Mouse (Mus musculus): ENCODE results near the gene Iqcg.
"Not testable (repeated sequence)": the region's sequence is repeated elsewhere in the genome, so short reads cannot be mapped to it uniquely, and the experiment has no call there.

Iqcg gene

DNA sequence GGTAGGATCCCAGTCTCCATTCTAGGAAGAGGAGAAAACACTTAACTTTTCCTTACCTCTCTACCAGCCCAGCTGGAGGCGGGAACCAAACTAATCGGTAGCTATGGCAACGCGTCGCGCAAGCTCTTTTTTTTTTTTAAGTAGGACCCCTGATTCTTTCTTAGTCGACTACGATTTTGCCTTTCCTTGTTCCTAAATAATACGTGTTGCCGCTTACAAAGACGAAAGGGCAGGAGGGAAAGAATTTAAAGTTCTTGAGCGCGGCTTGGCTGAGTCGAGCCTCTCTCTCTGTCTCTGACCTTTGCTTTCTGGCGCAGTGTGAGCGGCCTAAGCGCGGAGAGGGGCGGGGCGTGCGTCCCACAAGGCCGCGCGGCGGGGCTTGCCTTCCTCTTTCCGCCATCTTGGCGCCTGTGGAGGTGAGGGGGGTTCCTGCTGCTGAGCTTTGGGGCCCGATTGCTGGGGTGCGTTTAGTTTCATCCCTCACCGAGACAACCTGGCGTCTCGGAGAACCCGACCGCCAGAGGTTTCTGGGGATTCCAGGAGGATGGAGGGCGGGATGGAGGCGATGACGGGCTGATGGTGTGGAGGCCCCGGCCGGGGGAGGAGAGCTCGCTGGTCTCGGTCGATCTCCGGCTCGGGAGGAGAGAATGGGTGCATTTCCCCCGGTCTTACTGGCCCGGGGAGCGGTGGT lies at the start of gene Iqcg, which contains the start of gene Rpl35a:
Gene Iqcg, minus strand, starts transcription at position 124 of the 691 bp plus-strand sequence.
Gene Rpl35a, plus strand, starts transcription at position 359 of the 691 bp plus-strand sequence.
- DNase-seq (ENCODE audit: low read depth) = peak; percentile 71

DNA sequence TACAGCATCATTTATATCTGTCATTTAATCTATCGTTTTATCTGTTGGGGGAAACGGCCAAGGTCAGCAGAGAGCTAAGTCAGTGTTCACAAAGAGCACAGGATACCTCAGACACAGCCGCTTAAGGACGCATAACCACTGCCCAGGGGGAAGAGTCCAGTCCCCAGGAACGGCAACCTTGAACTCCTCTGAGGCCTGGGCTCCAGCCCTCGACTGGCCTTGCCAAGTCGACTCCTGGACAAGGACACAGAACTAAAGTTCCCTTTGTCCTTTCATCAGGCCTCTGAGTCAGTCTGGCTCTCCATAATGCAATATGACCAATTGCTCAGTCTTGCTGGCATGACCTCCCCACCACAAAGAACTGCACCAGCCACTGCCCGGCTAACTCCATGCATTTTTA lies 29.6 kb upstream of the Iqcg start:
- no peak for DNase-seq (ENCODE audit: low read depth)

DNA sequence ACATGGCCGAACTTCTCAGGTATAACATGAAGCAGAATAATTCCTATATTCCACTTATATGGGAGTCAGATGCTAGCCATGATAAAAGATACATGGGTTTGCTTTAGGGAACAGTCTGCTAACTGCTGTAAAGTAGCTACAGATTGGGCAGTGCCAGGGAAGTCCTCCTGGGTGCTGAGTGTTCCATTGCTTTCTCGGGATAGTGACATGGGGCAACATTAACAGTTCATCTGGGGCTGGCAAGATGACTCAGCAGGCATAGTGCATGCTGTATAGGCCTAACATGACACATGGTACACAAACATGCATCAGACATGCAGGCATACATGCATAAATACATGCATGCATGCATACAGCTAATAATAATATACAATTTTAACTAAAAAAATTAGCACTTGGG lies 28.0 kb upstream of the Iqcg start:
- DNase-seq (ENCODE audit: low read depth) = no peak

DNA sequence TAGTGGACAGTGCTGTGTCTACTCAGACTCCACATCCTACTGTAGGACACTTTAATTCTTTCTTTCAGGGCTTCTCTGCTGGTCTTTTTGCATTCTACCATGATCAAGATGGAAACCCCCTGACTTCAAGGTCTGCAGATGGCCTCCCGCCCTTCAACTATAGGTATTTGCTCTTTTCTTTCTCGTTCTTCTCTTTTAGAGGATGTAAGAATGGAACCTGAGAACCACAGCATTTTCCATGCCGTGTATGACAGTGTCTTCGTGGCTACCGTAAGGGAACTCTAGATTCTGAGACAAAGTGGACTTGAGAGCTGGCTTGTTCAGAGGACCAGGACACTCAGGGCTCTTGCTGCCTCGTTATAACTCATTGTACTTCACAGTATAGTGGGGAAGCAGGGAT lies 26.9 kb upstream of the Iqcg start:
- DNase-seq (ENCODE audit: low read depth) = no peak

DNA sequence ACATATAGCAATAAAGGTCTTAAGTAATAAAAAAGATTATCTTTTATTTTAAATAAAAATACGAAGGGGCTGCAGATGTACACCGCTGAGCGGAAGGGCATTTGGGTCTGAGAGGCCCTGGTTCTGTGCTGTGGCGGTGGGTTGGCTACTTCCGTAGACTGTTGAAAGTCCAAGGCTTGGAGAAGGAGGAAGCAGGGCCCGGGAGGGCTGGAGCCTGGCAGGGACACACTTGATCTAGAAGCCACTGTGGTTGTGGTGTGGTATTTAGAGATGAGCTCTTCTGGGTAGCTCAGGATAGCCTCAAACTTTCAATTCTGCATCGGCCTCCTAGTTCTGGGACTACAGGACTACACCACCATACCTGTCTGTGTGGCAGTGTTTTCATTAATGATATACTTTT lies 24.0 kb upstream of the Iqcg start:
- no peak for DNase-seq (ENCODE audit: low read depth)

DNA sequence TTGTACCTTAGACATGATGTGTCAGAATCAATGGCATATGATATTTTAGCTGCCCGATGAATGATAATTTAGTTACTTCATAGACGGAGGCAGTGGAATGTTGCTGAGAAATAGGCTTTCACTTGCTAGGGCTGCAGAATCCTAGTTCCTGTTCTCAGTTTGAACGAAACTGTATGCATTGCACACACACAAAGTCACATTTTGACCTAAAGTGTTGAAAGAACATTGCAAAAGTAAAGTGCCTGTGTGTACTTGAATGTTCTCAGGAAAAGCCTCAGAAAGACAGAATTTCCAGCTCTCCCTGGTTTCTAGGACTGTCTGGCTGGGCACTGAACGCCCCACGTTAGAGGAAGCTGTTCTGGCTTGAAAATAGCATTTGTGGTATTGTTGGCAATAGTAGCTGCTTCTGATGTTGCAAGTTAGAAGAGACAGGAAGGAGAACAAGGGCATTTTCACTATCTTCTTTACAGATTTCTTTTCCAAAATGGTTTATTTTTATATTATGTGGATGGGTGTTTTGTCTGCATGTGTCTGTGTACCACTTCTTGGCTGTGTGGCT lies 21.1 kb upstream of the Iqcg start:
- DNase-seq (ENCODE audit: low read depth) = no peak

DNA sequence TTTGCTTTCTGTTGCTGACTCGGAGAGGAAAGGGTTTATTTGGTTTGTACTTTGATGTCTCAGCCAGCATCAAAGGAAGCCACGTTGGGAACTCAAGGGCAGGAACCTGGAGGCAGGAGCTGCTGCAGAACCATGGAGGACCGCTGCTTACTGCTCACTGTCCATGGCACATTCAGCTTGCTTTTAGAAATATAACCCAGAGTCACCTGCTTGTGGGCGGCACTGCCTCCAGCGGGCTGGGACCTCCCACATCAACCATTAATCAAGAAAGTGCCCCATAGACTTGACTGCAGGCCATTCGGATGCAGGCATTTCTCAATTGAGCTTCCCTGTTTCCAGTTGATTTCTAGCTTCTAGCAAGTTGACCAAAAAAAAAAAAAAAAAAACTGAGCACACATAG lies 20.1 kb upstream of the Iqcg start:
- no peak for DNase-seq (ENCODE audit: low read depth)

DNA sequence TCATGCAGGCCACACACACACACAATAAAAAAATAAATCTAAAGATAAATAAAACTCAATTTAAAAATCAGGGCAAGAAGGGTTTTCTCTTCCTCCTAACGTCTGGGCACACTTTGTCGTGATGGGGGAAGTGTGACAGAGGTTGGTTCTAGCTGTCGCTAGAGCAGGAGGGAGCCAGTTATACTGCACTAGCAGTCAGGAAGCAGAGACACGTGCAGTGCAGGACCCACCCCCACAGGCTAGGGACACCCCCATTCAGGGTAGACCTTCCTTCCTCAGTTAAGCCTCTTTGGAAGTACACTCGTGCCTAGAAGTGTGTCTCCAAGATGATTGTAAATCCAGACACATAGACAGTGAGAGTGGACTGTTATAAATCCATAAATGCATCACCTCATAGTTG lies 18.9 kb upstream of the Iqcg start:
- no peak for DNase-seq (ENCODE audit: low read depth)

DNA sequence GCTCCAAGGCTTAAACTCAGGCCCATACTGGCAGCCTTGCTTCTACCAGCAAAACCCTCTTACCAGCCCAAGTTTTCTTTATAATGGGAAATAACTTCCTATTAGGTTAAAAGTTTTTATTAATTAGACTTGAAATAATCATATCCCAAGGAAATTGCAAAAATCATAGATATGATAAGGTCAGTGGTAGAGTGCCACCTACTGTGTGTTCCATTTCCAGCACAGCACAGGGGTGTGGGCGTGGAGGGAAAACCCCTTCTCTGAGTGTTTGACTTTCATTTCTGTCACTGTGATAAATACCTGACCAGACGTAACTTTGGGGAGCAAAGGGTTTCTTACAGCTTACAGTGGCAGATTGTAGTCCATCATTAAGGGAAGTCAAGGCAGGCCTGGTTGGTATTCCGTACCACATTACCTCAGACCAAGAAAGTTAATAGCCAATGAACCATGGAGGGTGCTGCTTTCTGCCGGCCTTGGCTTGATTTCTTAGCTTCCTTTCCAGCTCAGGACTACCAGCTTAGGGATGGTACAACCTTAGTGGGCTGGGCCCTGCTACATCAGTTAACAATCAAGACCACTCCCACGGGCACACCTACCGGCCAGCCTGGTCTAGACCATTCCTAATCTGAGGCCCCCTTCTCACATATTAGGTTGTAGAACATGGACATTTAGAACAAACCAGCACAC lies 17.0 kb upstream of the Iqcg start:
- DNase-seq (ENCODE audit: low read depth) = no peak

DNA sequence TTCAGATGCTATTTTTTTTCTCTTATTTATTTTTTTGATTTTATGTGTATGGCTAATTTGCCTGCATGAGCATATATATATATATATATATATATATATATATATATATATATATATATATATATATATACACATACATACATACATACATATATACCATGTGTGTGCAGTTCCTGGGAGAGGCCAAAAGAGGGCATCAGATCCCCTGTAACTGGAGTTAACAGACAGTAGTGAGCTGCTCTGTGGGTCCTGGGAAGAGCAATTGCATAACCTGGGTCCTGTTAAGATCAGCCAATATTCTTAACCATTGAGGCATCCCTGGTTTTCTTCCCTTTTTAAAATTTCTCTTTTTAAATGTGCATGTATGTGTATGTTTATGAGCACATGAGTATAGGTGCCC lies 14.9 kb upstream of the Iqcg start:
- no peak for DNase-seq (ENCODE audit: low read depth)

DNA sequence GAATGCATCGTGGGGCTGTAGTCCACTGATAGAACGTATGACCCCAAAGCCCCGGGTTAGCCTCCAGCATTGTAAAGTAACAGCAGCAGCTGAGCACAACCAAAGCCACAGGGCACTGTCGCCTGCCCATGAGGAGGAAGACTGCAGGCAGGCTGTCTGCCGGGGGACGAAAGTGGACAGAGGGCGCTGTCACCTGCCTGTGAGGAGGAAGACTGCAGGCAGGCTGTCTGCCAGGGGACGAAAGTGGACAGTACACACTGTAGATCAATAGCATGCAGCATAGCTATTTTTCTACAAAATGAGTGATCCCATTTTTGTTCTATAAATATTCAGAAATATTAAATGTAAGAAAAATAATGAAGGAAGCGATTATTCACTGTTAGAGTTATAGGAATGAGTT lies 8.6 kb upstream of the Iqcg start:
- no peak for DNase-seq (ENCODE audit: low read depth)

DNA sequence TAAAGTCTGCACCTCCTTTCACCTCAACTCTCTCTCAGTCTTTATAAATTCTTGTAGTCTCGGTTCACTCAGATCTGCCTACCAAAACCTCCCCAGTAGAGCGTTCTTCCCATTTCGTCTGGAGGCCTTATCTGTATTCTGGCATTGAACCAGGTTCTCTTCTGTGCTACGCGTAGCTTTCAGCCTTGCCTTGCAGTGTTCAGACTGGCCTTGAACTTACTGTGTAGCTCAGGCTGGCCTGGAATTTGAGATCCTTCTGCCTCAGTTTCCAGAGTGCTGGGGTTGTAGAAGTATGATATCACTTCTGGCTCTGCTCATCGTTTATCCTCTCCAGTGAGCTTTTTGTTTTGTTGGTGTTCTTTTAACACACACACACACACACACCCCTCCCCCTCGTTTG lies 7.2 kb upstream of the Iqcg start:
- DNase-seq (ENCODE audit: low read depth) = no peak

DNA sequence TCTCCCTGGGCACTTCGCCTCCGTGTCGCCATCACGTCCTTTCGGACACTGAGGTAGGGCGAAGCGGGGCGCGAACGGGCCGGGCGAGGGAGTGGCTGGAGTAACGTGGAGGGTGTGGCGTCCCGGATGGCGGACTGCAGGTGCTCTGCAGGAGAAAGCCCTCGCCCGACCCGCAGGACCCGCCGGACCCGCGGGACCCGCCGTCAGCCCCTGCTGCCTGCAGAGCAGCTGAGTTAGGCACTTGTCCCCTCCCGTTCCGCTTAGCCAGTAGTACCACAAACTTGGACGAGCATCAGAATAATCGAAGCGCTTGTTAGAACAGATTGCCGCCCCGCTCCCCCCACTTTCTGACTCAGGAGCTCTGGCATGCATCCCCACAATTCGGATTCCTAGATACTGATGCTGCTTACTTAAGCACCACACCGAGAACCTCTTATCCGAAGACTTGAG lies 6.7 kb upstream of the Iqcg start:
- DNase-seq (ENCODE audit: low read depth) = no peak

DNA sequence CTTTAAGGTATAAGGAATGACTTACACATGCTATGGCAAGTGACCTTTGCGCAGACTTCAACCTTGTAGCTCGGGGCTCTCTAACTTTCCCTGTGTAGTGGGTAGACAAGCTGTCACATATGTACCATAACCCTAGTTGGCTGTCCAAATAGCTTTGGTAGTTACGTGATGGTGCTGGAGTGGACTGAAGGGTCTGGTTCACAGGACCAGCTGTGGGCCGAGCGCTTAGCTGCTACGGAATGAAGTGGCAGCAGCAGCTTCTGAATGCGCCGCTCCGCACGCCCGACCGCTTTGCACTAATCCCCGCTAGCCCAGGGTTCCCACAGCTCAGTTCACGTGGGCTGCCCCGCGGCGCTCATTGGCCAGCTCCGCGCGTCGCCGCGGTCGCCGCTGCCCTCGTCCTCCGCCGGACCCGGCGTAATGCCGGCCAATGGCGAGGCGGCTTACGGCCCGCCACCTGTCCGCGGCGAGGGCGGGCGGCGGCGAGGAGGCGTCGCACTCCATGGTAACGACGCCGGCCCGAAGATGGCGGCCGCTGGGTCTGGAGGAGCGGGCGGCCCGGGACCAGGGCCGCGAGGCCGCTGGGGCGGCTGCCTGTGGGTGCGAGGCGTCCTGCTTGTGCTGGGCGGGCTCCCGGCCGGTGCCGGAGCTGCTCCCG lies 6.1 kb upstream of the Iqcg start, which contains the start of gene Lmln:
Gene Lmln, plus strand, starts transcription at position 498 of the 658 bp plus-strand sequence.
- peak; percentile 71 for DNase-seq (ENCODE audit: low read depth)

DNA sequence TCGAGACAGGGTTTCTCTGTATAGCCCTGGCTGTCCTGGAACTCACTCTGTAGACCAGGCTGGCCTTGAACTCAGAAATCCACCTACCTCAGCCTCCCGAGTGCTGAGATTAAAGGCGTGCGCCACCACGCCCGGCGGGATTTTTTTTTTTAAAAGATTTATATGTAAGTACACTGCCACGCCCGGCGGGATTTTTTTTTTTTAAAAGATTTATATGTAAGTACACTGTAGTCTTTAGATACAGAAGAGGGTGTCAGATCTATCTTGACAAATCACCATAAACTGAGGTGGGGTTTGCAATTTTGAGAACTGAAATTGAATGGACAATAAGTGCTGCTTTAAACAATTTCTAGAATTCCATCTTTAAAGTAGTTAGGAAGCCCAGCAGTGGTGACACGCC lies 5.4 kb upstream of the Iqcg start:
- no peak for DNase-seq (ENCODE audit: low read depth)

DNA sequence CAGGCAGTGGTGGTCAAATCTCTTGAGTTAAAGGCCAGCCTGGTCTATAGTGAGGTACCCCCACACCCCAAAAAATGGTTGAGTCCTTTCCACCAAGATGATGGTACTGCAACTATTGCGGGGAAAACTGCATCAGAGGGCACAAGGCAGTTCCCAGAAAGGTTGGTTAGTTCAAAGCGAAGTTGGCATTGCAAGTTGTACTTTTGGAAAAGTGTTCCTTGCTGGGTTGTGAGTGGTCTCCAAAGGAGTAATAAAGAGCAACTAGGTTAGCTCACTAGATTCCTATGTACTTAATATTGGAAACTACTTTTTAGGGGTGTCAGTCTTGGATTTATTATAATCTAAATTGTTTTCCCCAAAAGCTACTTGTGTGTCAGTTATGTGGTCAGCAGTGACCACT lies 4.9 kb upstream of the Iqcg start:
- no peak for DNase-seq (ENCODE audit: low read depth)

DNA sequence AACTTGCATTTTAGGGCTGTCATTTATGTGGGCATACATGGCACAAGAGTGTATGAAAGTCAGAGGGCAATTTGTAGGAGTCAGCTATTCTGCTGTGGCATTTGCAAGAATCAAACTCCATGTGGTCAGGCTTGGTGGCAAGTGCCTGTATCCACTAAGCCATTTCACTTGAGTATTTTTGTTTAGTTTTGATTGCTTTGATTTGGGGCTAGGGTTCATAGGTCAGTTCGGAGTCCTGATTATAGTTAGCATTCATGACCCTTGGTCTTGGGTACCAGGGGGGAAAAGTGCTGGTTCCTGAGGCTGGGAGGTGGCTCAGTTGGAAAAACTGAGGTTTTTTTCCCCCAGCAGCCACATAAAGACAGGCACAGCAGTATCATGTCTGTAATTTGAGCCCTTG lies 3.5 kb upstream of the Iqcg start:
- DNase-seq (ENCODE audit: low read depth) = no peak

DNA sequence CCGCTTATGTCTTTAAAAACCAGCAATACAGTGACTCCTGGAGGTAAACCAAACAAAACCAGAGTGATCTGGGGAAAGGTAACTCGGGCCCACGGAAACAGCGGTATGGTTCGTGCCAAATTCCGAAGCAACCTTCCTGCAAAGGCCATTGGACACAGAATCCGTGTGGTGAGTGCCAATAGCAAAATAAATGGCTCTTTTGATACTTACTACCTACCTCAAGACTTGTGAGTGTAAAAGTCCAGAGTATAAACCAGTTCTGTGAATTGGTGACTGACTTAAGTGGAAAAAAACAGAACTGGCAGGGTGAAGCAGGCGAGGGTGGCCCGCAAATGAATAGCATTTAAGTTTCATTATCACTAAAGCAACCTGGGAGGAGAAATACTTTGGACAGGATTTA lies 2.6 kb upstream of the Iqcg start:
- DNase-seq (ENCODE audit: low read depth) = not testable (repeated sequence)

DNA sequence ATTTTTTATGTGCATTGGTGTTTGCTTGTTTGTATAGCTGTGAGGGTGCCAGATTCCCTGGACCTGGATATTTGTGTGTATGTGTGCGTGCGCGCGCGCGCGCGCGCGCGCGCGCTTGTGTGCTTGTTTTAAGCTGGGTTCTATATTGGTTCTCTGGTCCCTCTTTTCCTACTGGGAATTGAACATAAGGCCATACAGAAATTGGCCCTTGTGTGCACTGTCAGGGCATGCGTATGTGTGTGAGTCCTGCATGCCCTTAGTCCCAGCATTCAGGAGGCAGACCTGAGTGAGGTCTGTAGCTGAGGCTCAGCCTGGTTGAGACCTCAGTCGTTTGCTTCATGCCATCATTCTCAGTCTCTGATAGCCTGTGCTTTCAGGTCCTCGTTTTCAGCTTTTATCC lies 2.0 kb upstream of the Iqcg start:
- no peak for DNase-seq (ENCODE audit: low read depth)

DNA sequence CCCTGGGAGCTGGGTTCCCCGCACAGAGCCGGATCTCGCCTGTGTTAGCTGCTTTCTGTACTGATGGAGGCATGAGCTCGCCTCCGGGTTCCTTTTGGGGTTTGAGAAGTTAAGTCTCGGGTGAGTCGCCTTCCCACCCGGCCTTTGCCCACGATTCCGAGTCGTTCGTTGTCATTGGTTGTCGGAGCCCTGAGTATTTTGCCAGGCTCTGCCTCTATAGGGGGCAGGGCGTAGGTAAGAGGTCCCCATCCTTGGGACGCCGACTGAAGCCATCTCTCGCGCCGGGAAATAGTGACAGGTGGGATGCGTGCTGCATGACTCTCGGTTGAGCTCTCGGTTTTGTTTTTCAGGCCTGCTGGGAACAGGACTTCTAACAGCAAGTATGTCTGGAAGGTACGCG lies 768 bp upstream of the Iqcg start:
- DNase-seq (ENCODE audit: low read depth) = no peak

DNA sequence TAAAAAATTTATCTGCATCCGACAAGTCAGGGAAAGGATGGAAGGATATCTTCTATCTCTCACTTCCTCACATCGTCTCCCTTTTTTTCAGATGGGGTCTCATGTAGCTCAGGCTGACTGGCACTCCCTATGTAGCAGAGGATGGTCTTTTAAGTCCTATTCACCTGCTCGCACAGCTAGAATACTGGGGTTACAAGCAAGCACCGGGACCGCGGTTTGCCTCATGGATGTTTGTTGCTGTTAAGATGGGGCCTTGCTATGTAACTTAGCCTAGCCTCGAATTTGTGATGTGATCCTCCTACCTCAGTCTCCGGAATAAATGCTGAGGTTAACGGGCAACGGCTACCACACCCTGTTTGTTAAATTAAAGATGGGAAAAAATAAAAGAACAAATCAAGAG lies 363 bp downstream of the Iqcg start:
- DNase-seq (ENCODE audit: low read depth) = no peak

DNA sequence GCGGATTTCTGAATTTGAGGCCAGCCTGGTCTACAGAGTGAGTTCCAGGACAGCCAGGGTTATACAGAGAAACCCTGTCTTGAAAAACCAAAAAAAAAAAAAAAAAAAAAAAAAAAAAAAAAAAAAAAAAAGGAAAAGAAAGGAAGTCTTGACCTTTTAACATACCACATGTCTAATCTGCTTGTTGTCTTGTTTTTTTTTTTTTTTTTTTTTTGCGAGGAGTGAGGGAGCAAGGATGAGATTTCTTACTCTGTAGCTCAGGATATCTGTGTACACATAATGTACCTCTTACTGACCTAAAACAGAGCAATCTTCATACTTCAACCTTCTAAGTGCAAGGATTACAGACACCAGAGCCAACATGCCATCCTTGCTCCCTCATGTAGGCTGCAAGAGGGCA lies 1.1 kb downstream of the Iqcg start:
- DNase-seq (ENCODE audit: low read depth) = not testable (repeated sequence)

DNA sequence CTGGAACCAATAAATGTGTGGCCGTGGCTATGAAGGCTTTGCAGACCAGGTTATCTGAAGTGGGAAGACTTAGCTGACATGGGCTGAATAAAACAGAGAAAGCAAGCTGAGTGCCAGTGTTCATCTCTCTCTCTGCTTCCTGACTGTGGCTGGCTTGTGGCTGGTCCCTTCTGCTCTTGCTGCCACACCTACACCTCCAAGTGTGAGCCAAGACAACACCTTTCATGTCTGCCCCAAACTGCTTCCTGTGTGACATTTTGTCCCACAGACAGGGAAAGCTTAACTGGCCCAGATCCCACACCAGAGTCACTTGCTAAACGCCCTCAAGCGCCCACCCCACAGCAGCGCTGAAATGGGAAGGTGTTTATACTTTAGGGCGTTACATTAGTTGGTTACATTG lies 2.9 kb downstream of the Iqcg start:
- no peak for DNase-seq (ENCODE audit: low read depth)
